Mouse (Mus musculus): ENCODE results near the gene Ube2g1. TPM values are rescaled to one million over a fixed set of nuclear protein-coding genes. Genes with fewer than 3 reads are reported as not detected.

Ube2g1 gene
- polyA plus RNA-seq, 1 experiment from 2014 or later = 78.6 TPM

GRCm38 (mm10) chr11:72618476-72618875 is 11.4 kb downstream of the Ube2g1 start:
- no peak overlapping the region for H3K4me3 ChIP-seq (ENCODE audit: low read depth, low read length)
- H3K36me3 ChIP-seq (ENCODE audit: control insufficient read depth, insufficient read depth, low read length) = no peaks in the 10 kb centered on the region
- H3K27ac ChIP-seq (ENCODE audit: low read length) = no peak overlapping the region
- WGBS = 100% methylated on average over 1 of the region's 1 CpGs
- no peaks in the 10 kb centered on the region for H3K4me1 ChIP-seq (ENCODE audit: control insufficient read depth, insufficient read depth, low read length)
- no peak for ATAC-seq
- no peaks in the 10 kb centered on the region for H3K9me3 ChIP-seq (replicated peaks; ENCODE audit: control insufficient read depth, low read length, poor library complexity, severe bottlenecking)
- H3K4me2 ChIP-seq (ENCODE audit: low read length) = no peak overlapping the region
- no peaks in the 10 kb centered on the region for H3K27me3 ChIP-seq (ENCODE audit: control insufficient read depth, insufficient read depth, low read depth, low read length)
- H3K9ac ChIP-seq (ENCODE audit: low read depth, low read length) = no peak overlapping the region

- WGBS = 14% methylated on average over 4 of the region's 4 CpGs
- H3K27me3 ChIP-seq (ENCODE audit: control insufficient read depth, insufficient read depth, low read depth, low read length) = no peaks in the 10 kb centered on the region
- no peak for ATAC-seq
- H3K36me3 ChIP-seq (ENCODE audit: control insufficient read depth, insufficient read depth, low read length) = no peaks in the 10 kb centered on the region
- H3K4me1 ChIP-seq (ENCODE audit: control insufficient read depth, insufficient read depth, low read length) = no peaks in the 10 kb centered on the region
- no peak overlapping the region for H3K9ac ChIP-seq (ENCODE audit: low read depth, low read length)
- no peak overlapping the region for H3K4me2 ChIP-seq (ENCODE audit: low read length)
- no peaks in the 10 kb centered on the region for H3K9me3 ChIP-seq (replicated peaks; ENCODE audit: control insufficient read depth, low read length, poor library complexity, severe bottlenecking)
- H3K4me3 ChIP-seq (ENCODE audit: low read depth, low read length) = no peak overlapping the region
- no peak overlapping the region for H3K27ac ChIP-seq (ENCODE audit: low read length)
These were observed 35.6 kb downstream of the Ube2g1 start for GRCm38 (mm10) chr11:72642730-72643129.

DNA sequence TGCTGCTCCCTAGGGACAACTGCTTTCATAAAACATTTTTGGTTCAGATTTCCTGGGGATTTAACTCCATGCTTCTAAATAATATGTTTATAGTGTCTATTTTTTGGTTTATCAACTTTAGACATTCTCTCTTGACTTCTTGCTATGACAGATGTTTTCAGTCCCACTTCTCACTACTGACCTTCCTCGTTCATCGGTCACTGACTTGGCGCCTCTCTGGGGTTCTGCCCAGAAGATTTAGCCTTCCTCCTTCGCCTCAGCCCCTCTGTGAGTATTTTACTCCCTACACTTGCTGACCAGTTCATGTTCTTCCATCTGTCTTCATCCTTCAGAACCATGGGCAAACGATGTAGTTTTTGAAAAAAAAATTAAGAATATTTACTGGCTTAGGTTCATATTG is 38.3 kb downstream of the Ube2g1 start:
- Histone ChIP-seq H3K9me3 (replicated peaks; ENCODE audit: control insufficient read depth, low read length, poor library complexity, severe bottlenecking) (no peaks in the 10 kb centered on the region), H3K4me1 (ENCODE audit: control insufficient read depth, insufficient read depth, low read length) (no peaks in the 10 kb centered on the region), H3K4me2 (ENCODE audit: low read length) (no peak overlapping the region), H3K27me3 (ENCODE audit: control insufficient read depth, insufficient read depth, low read depth, low read length) (no peaks in the 10 kb centered on the region), H3K36me3 (ENCODE audit: control insufficient read depth, insufficient read depth, low read length) (no peaks in the 10 kb centered on the region), H3K9ac (ENCODE audit: low read depth, low read length) (no peak overlapping the region), H3K4me3 (ENCODE audit: low read depth, low read length) (no peak overlapping the region), H3K27ac (ENCODE audit: low read length) (no peak overlapping the region)
- 96% methylated on average over 5 of the region's 5 CpGs for WGBS
- no peak for ATAC-seq

DNA sequence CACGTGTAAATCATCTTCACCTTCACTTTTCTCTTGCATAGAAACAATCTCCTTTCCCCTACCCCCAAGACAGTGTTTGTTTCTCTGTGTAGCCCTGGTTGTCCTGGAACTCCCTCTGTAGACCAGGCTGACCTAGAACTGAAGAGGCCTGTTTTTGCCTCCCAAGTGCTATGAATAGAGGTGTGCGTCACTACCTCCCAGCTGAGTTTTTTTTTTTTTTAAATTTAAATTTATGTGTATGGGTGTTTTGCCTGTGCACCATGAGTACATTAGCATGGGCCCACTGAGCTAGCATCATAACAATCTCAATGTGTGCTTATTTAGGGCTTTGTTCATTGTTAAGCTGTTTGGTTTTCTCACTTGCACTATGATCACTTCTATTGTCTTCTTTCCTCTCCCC is 43.3 kb downstream of the Ube2g1 start:
- Histone ChIP-seq H3K9ac (ENCODE audit: low read depth, low read length) (no peak overlapping the region), H3K4me1 (ENCODE audit: control insufficient read depth, insufficient read depth, low read length) (no peaks in the 10 kb centered on the region), H3K27me3 (ENCODE audit: control insufficient read depth, insufficient read depth, low read depth, low read length) (no peaks in the 10 kb centered on the region), H3K27ac (ENCODE audit: low read length) (no peak overlapping the region), H3K4me2 (ENCODE audit: low read length) (no peak overlapping the region), H3K4me3 (ENCODE audit: low read depth, low read length) (no peak overlapping the region), H3K9me3 (replicated peaks; ENCODE audit: control insufficient read depth, low read length, poor library complexity, severe bottlenecking) (no peaks in the 10 kb centered on the region), H3K36me3 (ENCODE audit: control insufficient read depth, insufficient read depth, low read length) (no peaks in the 10 kb centered on the region)
- ATAC-seq = no peak
- 85% methylated on average over 2 of the region's 2 CpGs for WGBS

- Histone ChIP-seq H3K9me3 (replicated peaks; ENCODE audit: control insufficient read depth, low read length, poor library complexity, severe bottlenecking) (no peaks in the 10 kb centered on the region), H3K27ac (ENCODE audit: low read length) (no peak overlapping the region)
- no peak for ATAC-seq
These were observed 52.8 kb downstream of the Ube2g1 start for GRCm38 (mm10) chr11:72659918-72660317.

GRCm38 (mm10) chr11:72660359-72660758 is 53.3 kb downstream of the Ube2g1 start:
- no peak for ATAC-seq
- Histone ChIP-seq H3K36me3 (ENCODE audit: control insufficient read depth, insufficient read depth, low read length) (no peaks in the 10 kb centered on the region), H3K4me2 (ENCODE audit: low read length) (no peak overlapping the region), H3K27me3 (ENCODE audit: control insufficient read depth, insufficient read depth, low read depth, low read length) (no peaks in the 10 kb centered on the region), H3K9me3 (replicated peaks; ENCODE audit: control insufficient read depth, low read length, poor library complexity, severe bottlenecking) (no peaks in the 10 kb centered on the region), H3K9ac (ENCODE audit: low read depth, low read length) (no peak overlapping the region), H3K4me3 (ENCODE audit: low read depth, low read length) (no peak overlapping the region), H3K27ac (ENCODE audit: low read length) (no peak overlapping the region), H3K4me1 (ENCODE audit: control insufficient read depth, insufficient read depth, low read length) (no peaks in the 10 kb centered on the region)
- 100% methylated on average over 1 of the region's 1 CpGs for WGBS

More at GRCm38 (mm10) chr11:72659918-72660317, 52.8 kb downstream of the Ube2g1 start:
- Histone ChIP-seq H3K4me2 (ENCODE audit: low read length) (no peak overlapping the region), H3K4me3 (ENCODE audit: low read depth, low read length) (no peak overlapping the region), H3K36me3 (ENCODE audit: control insufficient read depth, insufficient read depth, low read length) (no peaks in the 10 kb centered on the region), H3K9ac (ENCODE audit: low read depth, low read length) (no peak overlapping the region), H3K4me1 (ENCODE audit: control insufficient read depth, insufficient read depth, low read length) (no peaks in the 10 kb centered on the region), H3K27me3 (ENCODE audit: control insufficient read depth, insufficient read depth, low read depth, low read length) (no peaks in the 10 kb centered on the region)

GRCm38 (mm10) chr11:72664641-72665040 is 57.6 kb downstream of the Ube2g1 start:
- no peaks in the 10 kb centered on the region for H3K9me3 ChIP-seq (replicated peaks; ENCODE audit: control insufficient read depth, low read length, poor library complexity, severe bottlenecking)
- no peaks in the 10 kb centered on the region for H3K27me3 ChIP-seq (ENCODE audit: control insufficient read depth, insufficient read depth, low read depth, low read length)
- H3K4me2 ChIP-seq (ENCODE audit: low read length) = no peak overlapping the region
- no peak for ATAC-seq
- H3K36me3 ChIP-seq (ENCODE audit: control insufficient read depth, insufficient read depth, low read length) = no peaks in the 10 kb centered on the region
- H3K4me1 ChIP-seq (ENCODE audit: control insufficient read depth, insufficient read depth, low read length) = no peaks in the 10 kb centered on the region
- H3K27ac ChIP-seq (ENCODE audit: low read length) = no peak overlapping the region
- no peak overlapping the region for H3K4me3 ChIP-seq (ENCODE audit: low read depth, low read length)
- 94% methylated on average over 4 of the region's 4 CpGs for WGBS
- H3K9ac ChIP-seq (ENCODE audit: low read depth, low read length) = no peak overlapping the region

DNA sequence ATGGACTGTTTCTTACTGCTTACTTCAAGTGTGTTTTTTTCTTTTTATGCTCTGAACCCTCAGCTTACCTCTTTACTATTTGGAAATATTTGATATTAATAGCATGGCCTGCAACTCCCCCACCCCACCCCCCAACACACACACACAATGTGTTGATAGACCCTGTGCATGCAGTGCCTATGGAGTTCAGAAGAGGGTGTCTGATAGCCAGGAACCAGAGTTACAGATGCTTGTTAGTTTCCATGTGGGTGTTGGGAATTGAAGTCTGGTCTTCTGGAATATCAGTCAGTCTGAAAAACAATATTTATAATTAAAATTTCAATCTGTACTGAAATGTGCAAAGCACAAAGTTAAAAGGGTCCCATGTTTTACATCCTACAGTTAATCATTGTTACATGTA is 63.6 kb downstream of the Ube2g1 start:
- no peak for ATAC-seq
- H3K27ac ChIP-seq (ENCODE audit: low read length) = no peak overlapping the region
- no peaks in the 10 kb centered on the region for H3K27me3 ChIP-seq (ENCODE audit: control insufficient read depth, insufficient read depth, low read depth, low read length)
- no peaks in the 10 kb centered on the region for H3K36me3 ChIP-seq (ENCODE audit: control insufficient read depth, insufficient read depth, low read length)
- H3K4me1 ChIP-seq (ENCODE audit: control insufficient read depth, insufficient read depth, low read length) = no peaks in the 10 kb centered on the region
- no peak overlapping the region for H3K4me2 ChIP-seq (ENCODE audit: low read length)
- H3K4me3 ChIP-seq (ENCODE audit: low read depth, low read length) = no peak overlapping the region
- H3K9me3 ChIP-seq (replicated peaks; ENCODE audit: control insufficient read depth, low read length, poor library complexity, severe bottlenecking) = no peaks in the 10 kb centered on the region
- H3K9ac ChIP-seq (ENCODE audit: low read depth, low read length) = no peak overlapping the region

GRCm38 (mm10) chr11:72671294-72671988 is 64.4 kb downstream of the Ube2g1 start:
- no peaks in the 10 kb centered on the region for H3K36me3 ChIP-seq (ENCODE audit: control insufficient read depth, insufficient read depth, low read length)
- H3K4me1 ChIP-seq (ENCODE audit: control insufficient read depth, insufficient read depth, low read length) = no peaks in the 10 kb centered on the region
- no peaks in the 10 kb centered on the region for H3K27me3 ChIP-seq (ENCODE audit: control insufficient read depth, insufficient read depth, low read depth, low read length)
- H3K27ac ChIP-seq (ENCODE audit: low read length) = no peak overlapping the region
- ATAC-seq = no peak
- H3K4me2 ChIP-seq (ENCODE audit: low read length) = no peak overlapping the region
- WGBS = 86% methylated on average over 6 of the region's 6 CpGs
- no peak overlapping the region for H3K9ac ChIP-seq (ENCODE audit: low read depth, low read length)
- no peak overlapping the region for H3K4me3 ChIP-seq (ENCODE audit: low read depth, low read length)
- no peaks in the 10 kb centered on the region for H3K9me3 ChIP-seq (replicated peaks; ENCODE audit: control insufficient read depth, low read length, poor library complexity, severe bottlenecking)
